Comparison of ENCODE assay signal across 19 mouse cellular contexts in the genomic region with DNA sequence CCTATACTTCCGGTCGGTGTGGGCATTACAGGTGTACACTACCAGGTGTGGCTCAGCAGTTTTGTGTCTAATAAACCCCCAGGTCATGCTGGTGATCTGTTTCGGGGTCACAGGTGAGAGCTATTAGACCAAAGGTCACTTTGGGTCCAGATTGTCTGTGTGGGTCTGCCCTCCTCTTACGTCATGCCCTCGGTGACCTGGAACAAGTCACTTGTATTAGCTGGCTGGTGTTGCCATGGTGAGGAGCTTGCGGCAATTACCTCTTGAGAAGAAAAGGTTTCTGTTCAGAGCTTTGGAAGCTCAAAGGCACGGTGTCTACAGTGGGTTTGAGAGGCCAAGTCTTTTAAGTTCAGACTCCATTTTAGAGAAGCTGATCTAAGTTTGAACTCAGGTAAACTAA.
DNase-seq lines count a peak whose midpoint lies in the region; ATAC-seq and TF ChIP-seq lines count a peak whose summit lies in the region.
"Had no signal": no experiment of that assay in that cellular context is flagged by ENCODE, and none has a peak within 500 bp of the region (broad histone marks: within the 10 kb centered on the region; RNA-seq: fewer than 3 reads in every experiment).

No protein-coding gene starts in this region.

- no peaks in the 10 kb centered on the region for H3K27me3 ChIP-seq in forebrain, embryonic 10.5 days (ENCODE audit: poor library complexity, severe bottlenecking)
- no peaks in the 10 kb centered on the region for H3K27me3 ChIP-seq in forebrain, embryonic 15.5 days
- H3K27me3 ChIP-seq in liver, adult 2 months (ENCODE audit: control insufficient read depth, insufficient read depth, low read length) = no peaks in the 10 kb centered on the region
- no peaks in the 10 kb centered on the region for H3K27me3 ChIP-seq in liver, embryonic 11.5 days (replicated peaks; ENCODE audit: control insufficient read depth, insufficient read depth, low read length)
- H3K27me3 ChIP-seq in midbrain, postnatal 0 days (ENCODE audit: insufficient read depth, low read length) = no peaks in the 10 kb centered on the region
- no peaks in the 10 kb centered on the region for H3K27me3 ChIP-seq in midbrain, embryonic 10.5 days (ENCODE audit: low read depth, poor library complexity, severe bottlenecking)
- H3K27me3 ChIP-seq: embryonic facial prominence, embryonic 13.5 days; heart, embryonic 12.5 days had no signal

- no peak for TF ChIP-seq POLR2A in liver, adult 2 months (IDR thresholded peaks at IDR 0.05; ENCODE audit: extremely low read depth, insufficient read depth, low read length)

- peaks cover 25% of the 10 kb centered on the region for H3K4me1 ChIP-seq in forebrain, embryonic 10.5 days
- 0 out of 2 replicates have a peak, but pooled peaks cover 3% of the 10 kb centered on the region for H3K4me1 ChIP-seq in forebrain, embryonic 15.5 days
- H3K4me1 ChIP-seq in liver, adult 2 months (ENCODE audit: control insufficient read depth, insufficient read depth, low read length) = peaks cover 2% of the 10 kb centered on the region; the same call in 1 of the 2 replicates
- no peaks in the 10 kb centered on the region for H3K4me1 ChIP-seq in liver, embryonic 11.5 days (replicated peaks; ENCODE audit: control insufficient read depth, insufficient read depth, low read length)
- peaks cover 5% of the 10 kb centered on the region; the same call in 1 of the 2 replicates for H3K4me1 ChIP-seq in midbrain, postnatal 0 days (ENCODE audit: insufficient read depth, low read length)
- peaks cover 17% of the 10 kb centered on the region for H3K4me1 ChIP-seq in midbrain, embryonic 10.5 days
- H3K4me1 ChIP-seq: embryonic facial prominence, embryonic 13.5 days; heart, embryonic 12.5 days; megakaryocyte, embryonic 14.5 days had no signal

- H3K4me2 ChIP-seq in forebrain, embryonic 15.5 days (replicated peaks) = no peak overlapping the region
- H3K4me2 ChIP-seq in liver, embryonic 11.5 days = no peak overlapping the region
- no peak overlapping the region for H3K4me2 ChIP-seq in midbrain, postnatal 0 days (ENCODE audit: low read depth, low read length, poor library complexity, severe bottlenecking)
- H3K4me2 ChIP-seq: embryonic facial prominence, embryonic 13.5 days; heart, embryonic 12.5 days had no signal

- H3K27ac ChIP-seq in forebrain, embryonic 10.5 days = no peak overlapping the region
- H3K27ac ChIP-seq in forebrain, embryonic 15.5 days (replicated peaks) = no peak overlapping the region
- H3K27ac ChIP-seq in liver, adult 2 months (replicated peaks; ENCODE audit: insufficient read depth, low read depth, low read length) = no peak overlapping the region
- H3K27ac ChIP-seq in liver, embryonic 11.5 days (ENCODE audit: low read depth, low read length) = no peak overlapping the region
- no peak overlapping the region for H3K27ac ChIP-seq in midbrain, postnatal 0 days (ENCODE audit: low read depth, low read length)
- no peak overlapping the region for H3K27ac ChIP-seq in midbrain, embryonic 10.5 days (replicated peaks)
- H3K27ac ChIP-seq: embryonic facial prominence, embryonic 13.5 days; liver, embryonic 14.5 days had no signal

- H3K79me2 ChIP-seq in liver, adult 2 months (ENCODE audit: control insufficient read depth, insufficient read depth, low read length) = no peaks in the 10 kb centered on the region

- H3K9me3 ChIP-seq in forebrain, embryonic 10.5 days = no peaks in the 10 kb centered on the region; the same call in 1 of the 2 replicates
- no peaks in the 10 kb centered on the region for H3K9me3 ChIP-seq in forebrain, embryonic 15.5 days
- H3K9me3 ChIP-seq in liver, embryonic 11.5 days (ENCODE audit: control insufficient read depth, low read length) = no peaks in the 10 kb centered on the region
- no peaks in the 10 kb centered on the region for H3K9me3 ChIP-seq in midbrain, postnatal 0 days (ENCODE audit: low read length)
- H3K9me3 ChIP-seq in midbrain, embryonic 10.5 days (replicated peaks) = no peaks in the 10 kb centered on the region
- H3K9me3 ChIP-seq: embryonic facial prominence, embryonic 13.5 days; heart, embryonic 12.5 days had no signal

- no peak for TF ChIP-seq CTCF in liver, adult 2 months (IDR thresholded peaks at IDR 0.05; ENCODE audit: low read depth, low read length)
- no peak for TF ChIP-seq CTCF in midbrain, postnatal 0 days (IDR thresholded peaks at IDR 0.05)

- H3K36me3 ChIP-seq in forebrain, embryonic 10.5 days (replicated peaks) = no peaks in the 10 kb centered on the region
- H3K36me3 ChIP-seq in forebrain, embryonic 15.5 days = no peaks in the 10 kb centered on the region
- no peaks in the 10 kb centered on the region for H3K36me3 ChIP-seq in liver, adult 2 months (ENCODE audit: control insufficient read depth, insufficient read depth, low read length)
- no peaks in the 10 kb centered on the region for H3K36me3 ChIP-seq in liver, embryonic 11.5 days (ENCODE audit: control insufficient read depth, insufficient read depth, low read length)
- no peaks in the 10 kb centered on the region for H3K36me3 ChIP-seq in midbrain, postnatal 0 days (ENCODE audit: insufficient read depth, low read length)
- H3K36me3 ChIP-seq in midbrain, embryonic 10.5 days = no peaks in the 10 kb centered on the region
- H3K36me3 ChIP-seq: embryonic facial prominence, embryonic 13.5 days; heart, embryonic 12.5 days had no signal

- 50% methylated on average over 7 of the region's 7 CpGs for WGBS in forebrain, embryonic 10.5 days
- WGBS in forebrain, embryonic 15.5 days = 48% methylated on average over 7 of the region's 7 CpGs
- WGBS in liver, adult 2 months = 29% methylated on average over 7 of the region's 7 CpGs
- 71% methylated on average over 7 of the region's 7 CpGs for WGBS in liver, embryonic 11.5 days
- WGBS in midbrain, postnatal 0 days = 44% methylated on average over 7 of the region's 7 CpGs
- 49% methylated on average over 7 of the region's 7 CpGs for WGBS in midbrain, embryonic 10.5 days

- H3K4me3 ChIP-seq in forebrain, embryonic 10.5 days = no peak overlapping the region
- H3K4me3 ChIP-seq in forebrain, embryonic 15.5 days = no peak overlapping the region
- no peak overlapping the region for H3K4me3 ChIP-seq in liver, adult 2 months (ENCODE audit: insufficient read depth, low read depth, low read length)
- no peak overlapping the region for H3K4me3 ChIP-seq in liver, embryonic 11.5 days (ENCODE audit: low read depth, low read length)
- H3K4me3 ChIP-seq in midbrain, postnatal 0 days (ENCODE audit: low read depth, low read length) = no peak overlapping the region
- no peak overlapping the region for H3K4me3 ChIP-seq in midbrain, embryonic 10.5 days
- H3K4me3 ChIP-seq: embryonic facial prominence, embryonic 13.5 days; heart, embryonic 12.5 days; megakaryocyte, embryonic 14.5 days had no signal

- DNase-seq in forebrain, embryonic 10.5 days (ENCODE audit: extremely low spot score, low spot score) = peak; percentile 20
- DNase-seq in liver, adult 2 months (ENCODE audit: extremely low read depth, low read depth, low spot score) = peak; percentile 68
- DNase-seq in liver, embryonic 11.5 days (ENCODE audit: low spot score) = no peak
- peak; percentile 36 for DNase-seq in midbrain, postnatal 0 days (ENCODE audit: low spot score)
- DNase-seq in midbrain, embryonic 10.5 days (ENCODE audit: low spot score) = no peak
- DNase-seq in spleen, postnatal 14 days (ENCODE audit: low spot score in 2 of 2) = no peak
- no peak for DNase-seq in heart, adult 8-10 months (ENCODE audit: low spot score)
- DNase-seq: adrenal gland, adult 2 months; cerebellum, adult 11 months; cerebellum, postnatal 14 days; kidney, adult 8-10 months; layer of hippocampus, postnatal 36 days; right cerebral cortex, postnatal 14 days had no signal

- no peak for ATAC-seq in forebrain, embryonic 15.5 days (replicated peaks)
- ATAC-seq in liver, embryonic 11.5 days (replicated peaks; ENCODE audit: low FRiP score) = no peak
- ATAC-seq in midbrain, postnatal 0 days (ENCODE audit: low FRiP score) = no peak
- ATAC-seq: CD4-positive, CD25-positive, alpha-beta regulatory T cell, adult 4 months had no signal

- no peak overlapping the region for H3K9ac ChIP-seq in forebrain, embryonic 15.5 days (replicated peaks)
- H3K9ac ChIP-seq in liver, adult 2 months (ENCODE audit: low read depth, low read length) = no peak overlapping the region
- H3K9ac ChIP-seq in liver, embryonic 11.5 days (ENCODE audit: low read depth, low read length) = no peak overlapping the region
- H3K9ac ChIP-seq in midbrain, postnatal 0 days (replicated peaks; ENCODE audit: low read length, poor library complexity, severe bottlenecking) = no peak overlapping the region
- H3K9ac ChIP-seq: embryonic facial prominence, embryonic 13.5 days; heart, embryonic 12.5 days; liver, embryonic 14.5 days had no signal

Comparison
In these comparisons a context has a peak if more than half of its experiments do, and no peak if none do; other contexts are left out.
1. DNase-seq: peak in forebrain, embryonic 10.5 days (single experiment), liver, adult 2 months (single experiment) and midbrain, postnatal 0 days (single experiment); none in liver, embryonic 11.5 days (single experiment), midbrain, embryonic 10.5 days (single experiment), spleen, postnatal 14 days (0 of 2) and heart, adult 8-10 months (single experiment).